Mouse (Mus musculus): ENCODE results near the gene Ppm1d. TPM values are rescaled to one million over a fixed set of nuclear protein-coding genes. Genes with fewer than 3 reads are reported as not detected.

The Ppm1d gene
- total RNA-seq, 2 experiments from 2014 or later, result 13.6 to 16.3 TPM

DNA sequence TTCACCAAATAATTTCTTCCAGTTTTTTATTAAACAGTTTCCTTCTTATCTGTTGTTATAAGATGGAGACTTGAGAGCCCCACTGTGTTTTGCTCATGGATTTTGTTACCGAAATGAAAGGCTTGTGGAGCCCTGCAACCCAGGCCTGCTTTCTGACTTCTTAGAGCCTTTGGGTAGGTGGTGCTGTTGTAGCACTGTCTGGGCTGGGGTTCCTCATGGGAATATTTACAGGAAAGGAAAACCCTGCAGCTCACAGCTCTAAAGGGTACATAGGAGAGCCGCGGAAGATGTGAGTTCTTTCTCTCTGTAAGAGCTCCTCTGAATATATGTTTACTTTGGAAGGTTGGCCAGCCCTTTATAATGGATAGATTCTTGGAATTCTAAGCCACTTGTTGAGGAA lies 82.9 kb downstream of the Ppm1d start:
- DNase-seq (ENCODE audit: low spot score in 2 of 2), result no peak
- H3K4me3 ChIP-seq, result no peak overlapping the region
- TF ChIP-seq CTCF (conservative IDR thresholded peaks at IDR 0.05), result peak; percentile 53
- H3K27ac ChIP-seq, result peak overlapping the region; percentile 3; the same call in 1 of the 2 replicates

GRCm38 (mm10) chr11:85395361-85395760 lies 84.3 kb downstream of the Ppm1d start:
- TF ChIP-seq CTCF (conservative IDR thresholded peaks at IDR 0.05), result no peak
- Histone ChIP-seq H3K4me3 (no peak overlapping the region), H3K27ac (no peak overlapping the region)
- no peak for DNase-seq (ENCODE audit: low spot score in 2 of 2)

Other genes with a start within 250 kb of the Ppm1d start
- 10 to 100 TPM; 91.3 to 94.5 TPM for gene Usp32, start 171.1 kb upstream of the Ppm1d start, total RNA-seq (2021)
- gene 1700125H20Rik, start 140.8 kb upstream of the Ppm1d start, total RNA-seq (2021), result under 1 TPM in 1 of 2 experiments, not detected in 1; 0.59 TPM
- gene Appbp2, start 76.1 kb upstream of the Ppm1d start, total RNA-seq (2021), result 10 to 100 TPM; 47.8 to 48.8 TPM
- gene Bcas3, start 41.9 kb downstream of the Ppm1d start, total RNA-seq (2021), result 10 to 100 TPM; 67.6 to 75.1 TPM

All from layer of hippocampus, adult 2 months (tissue).